Comparison of ENCODE assay signal across 9 mouse cellular contexts in genomic region chr2:156584797-156585471, GRCm38 (mm10). TPM values are rescaled to one million over a fixed set of nuclear protein-coding genes. Genes with fewer than 3 reads are reported as not detected.
A peak's percentile ranks its signal among the peaks of the same experiment; 100 is the strongest.
DNase-seq lines count a peak whose midpoint lies in the region; ATAC-seq and TF ChIP-seq lines count a peak whose summit lies in the region.
"Had no signal": no experiment of that assay in that cellular context is flagged by ENCODE, and none has a peak within 500 bp of the region (broad histone marks: within the 10 kb centered on the region; RNA-seq: fewer than 3 reads in every experiment).

No protein-coding gene starts in this region.

- H3K27ac ChIP-seq in hindbrain, embryonic 10.5 days = peak overlapping the region; percentile 53
- no peak overlapping the region for H3K27ac ChIP-seq in gastrocnemius, adult 2 months

- H3K36me3 ChIP-seq in hindbrain, embryonic 10.5 days = no peaks in the 10 kb centered on the region

- 38% methylated on average over 14 of the region's 14 CpGs for WGBS in hindbrain, embryonic 10.5 days

- H3K4me1 ChIP-seq in hindbrain, embryonic 10.5 days (replicated peaks) = peaks cover 22% of the 10 kb centered on the region

- peak overlapping the region; percentile 35 for H3K4me3 ChIP-seq in hindbrain, embryonic 10.5 days
- H3K4me3 ChIP-seq in gastrocnemius, adult 2 months = no peak overlapping the region
- H3K4me3 ChIP-seq: myocyte had no signal

- H3K27me3 ChIP-seq in hindbrain, embryonic 10.5 days (ENCODE audit: insufficient read depth, poor library complexity, severe bottlenecking) = peaks cover 7% of the 10 kb centered on the region; the same call in 1 of the 2 replicates

- no peak for ATAC-seq in cerebellum, adult (ENCODE audit: insufficient number of reproducible peaks, low FRiP score, low TSS enrichment)

- TF ChIP-seq CTCF in gastrocnemius, adult 2 months (IDR thresholded peaks at IDR 0.05) = no peak

- DNase-seq in cerebellum, adult 9-11 months = peak; percentile 30
- DNase-seq in embryo, embryonic 10.5 days (ENCODE audit: low spot score) = peak; percentile 23
- peak; percentile 18 for DNase-seq in hindbrain, embryonic 10.5 days (ENCODE audit: low spot score)
- DNase-seq in left cerebral cortex, postnatal 4 days = peak; percentile 59
- DNase-seq in right cerebral cortex, postnatal 4 days = peak; percentile 65
- no peak for DNase-seq in liver
- DNase-seq in gastrocnemius, adult 2 months = no peak

- intact Hi-C loops in left cerebral cortex, postnatal 4 days (cut with DNase I) = no loop called here
- intact Hi-C loops in gastrocnemius, adult 2 months (cut with DNase I) = no loop called here

- no peaks in the 10 kb centered on the region for H3K9me3 ChIP-seq in hindbrain, embryonic 10.5 days

RNA-seq across cellular contexts. Expression of gene Dlgap4, which starts 28.6 kb away (rescaled TPM):
- polyA plus RNA-seq in hindbrain, embryonic 10.5 days (2016; fragmentation: Nextera tagmentation; extraction: Ambion mirVana) = 133 and 197 TPM in 2 replicates
- 100 to 1,000 TPM; 306 to 315 TPM for total RNA-seq in left cerebral cortex, postnatal 4 days (2021)
- 10 to 100 TPM; 43.5 to 55.3 TPM for total RNA-seq in gastrocnemius, adult 2 months (2021)

RNA-seq across cellular contexts. Expression of gene Aar2, which starts 37.5 kb away (rescaled TPM):
- 45.9 and 50.2 TPM in 2 replicates for polyA plus RNA-seq in hindbrain, embryonic 10.5 days (2016; fragmentation: Nextera tagmentation; extraction: Ambion mirVana)
- 10 to 100 TPM; 28.6 to 33.2 TPM for total RNA-seq in left cerebral cortex, postnatal 4 days (2021)
- 10 to 100 TPM; 22.0 to 22.4 TPM for total RNA-seq in gastrocnemius, adult 2 months (2021)

Comparison
In these comparisons a context has a peak if more than half of its experiments do, and no peak if none do; other contexts are left out.
1. DNase-seq: peak in cerebellum, adult 9-11 months (single experiment), embryo, embryonic 10.5 days (single experiment), hindbrain, embryonic 10.5 days (single experiment), left cerebral cortex, postnatal 4 days (single experiment) and right cerebral cortex, postnatal 4 days (single experiment); none in liver (single experiment) and gastrocnemius, adult 2 months (single experiment).
2. RNA of gene Dlgap4, which starts 28.6 kb away (total RNA-seq): 306 to 315 TPM in left cerebral cortex, postnatal 4 days; 43.5 to 55.3 TPM in gastrocnemius, adult 2 months; every median in the first group is over 4 times any median in the second.